Mouse (Mus musculus) spleen, postnatal 10 days (tissue): Measurements from ENCODE around the gene Ttll2.
"Not testable (repeated sequence)": the region's sequence is repeated elsewhere in the genome, so short reads cannot be mapped to it uniquely, and the experiment has no call there.

ENCODE experiments used
- DNase-seq, 2 experiments: peaks; one replicate each; pipeline ENCODE4 v3.0.0; 2021 to 2022; ENCODE audit warnings: low spot score in 2 of 2

The Ttll2 gene

DNA sequence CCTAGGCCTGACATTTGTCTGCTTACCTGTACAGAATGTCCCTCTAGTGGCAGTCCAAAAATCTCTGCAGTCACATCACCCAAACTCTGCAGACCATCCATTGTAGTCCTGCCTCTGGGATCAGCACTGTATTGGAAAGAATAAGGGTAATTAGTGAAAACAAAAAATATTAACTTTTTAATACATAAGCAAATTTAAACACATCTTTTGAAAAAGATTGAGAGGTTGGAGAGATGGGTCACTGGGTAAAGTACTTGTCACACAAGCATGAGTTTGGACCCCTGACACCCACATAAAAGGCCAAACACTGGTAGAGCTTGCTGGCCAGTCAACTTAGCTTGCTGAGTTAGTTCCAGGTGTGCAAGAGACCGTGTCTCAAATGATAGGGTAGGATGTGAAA lies at the start of gene Ttll2:
TSS of gene Ttll2 (minus strand) at position 101 of the 400 bp plus-strand sequence.
- not testable (repeated sequence) for DNase-seq

GRCm38 (mm10) chr17:7399770-7400169 lies 47.3 kb upstream of the Ttll2 start:
- not testable (repeated sequence) for DNase-seq

DNA sequence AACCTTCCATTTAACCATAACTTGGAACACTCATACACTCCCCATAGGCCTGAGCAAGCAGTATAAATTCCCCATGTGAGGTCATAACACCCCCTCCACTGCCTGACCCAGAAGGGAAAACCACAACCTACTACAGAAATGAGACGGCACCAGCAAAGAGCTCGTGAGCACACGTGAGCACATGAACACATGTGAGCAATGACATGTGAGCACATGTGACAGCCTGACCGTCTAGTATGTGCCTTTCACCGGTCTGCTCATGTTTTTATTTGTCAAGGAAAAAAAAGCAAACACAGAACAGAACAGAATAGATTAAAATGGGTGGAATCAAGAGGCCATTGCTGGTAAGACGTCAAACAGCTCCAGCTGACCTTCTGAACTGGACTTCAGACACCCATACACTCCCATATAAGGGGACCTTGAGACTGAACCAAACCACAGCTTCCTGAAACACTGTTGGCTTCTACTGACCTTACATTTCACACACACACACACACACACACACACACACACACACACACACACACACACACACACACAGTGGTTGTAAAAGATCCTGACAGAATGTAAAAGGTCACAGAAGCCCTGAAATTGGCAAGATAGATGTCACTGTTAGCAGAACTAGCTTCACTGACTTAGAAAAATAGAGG lies 45.8 kb upstream of the Ttll2 start:
- DNase-seq = not testable (repeated sequence)

GRCm38 (mm10) chr17:7397079-7397478 lies 44.6 kb upstream of the Ttll2 start:
- DNase-seq = not testable (repeated sequence)

GRCm38 (mm10) chr17:7396288-7396687 lies 43.8 kb upstream of the Ttll2 start:
- not testable (repeated sequence) for DNase-seq

- not testable (repeated sequence) for DNase-seq
These were observed 43.2 kb upstream of the Ttll2 start for GRCm38 (mm10) chr17:7395671-7396070.

- not testable (repeated sequence) for DNase-seq
These were observed 42.6 kb upstream of the Ttll2 start for GRCm38 (mm10) chr17:7395116-7395515.

- DNase-seq = not testable (repeated sequence)
These were observed 37.4 kb upstream of the Ttll2 start for GRCm38 (mm10) chr17:7389898-7390297.

GRCm38 (mm10) chr17:7388958-7389356 lies 36.5 kb upstream of the Ttll2 start:
- not testable (repeated sequence) for DNase-seq

DNA sequence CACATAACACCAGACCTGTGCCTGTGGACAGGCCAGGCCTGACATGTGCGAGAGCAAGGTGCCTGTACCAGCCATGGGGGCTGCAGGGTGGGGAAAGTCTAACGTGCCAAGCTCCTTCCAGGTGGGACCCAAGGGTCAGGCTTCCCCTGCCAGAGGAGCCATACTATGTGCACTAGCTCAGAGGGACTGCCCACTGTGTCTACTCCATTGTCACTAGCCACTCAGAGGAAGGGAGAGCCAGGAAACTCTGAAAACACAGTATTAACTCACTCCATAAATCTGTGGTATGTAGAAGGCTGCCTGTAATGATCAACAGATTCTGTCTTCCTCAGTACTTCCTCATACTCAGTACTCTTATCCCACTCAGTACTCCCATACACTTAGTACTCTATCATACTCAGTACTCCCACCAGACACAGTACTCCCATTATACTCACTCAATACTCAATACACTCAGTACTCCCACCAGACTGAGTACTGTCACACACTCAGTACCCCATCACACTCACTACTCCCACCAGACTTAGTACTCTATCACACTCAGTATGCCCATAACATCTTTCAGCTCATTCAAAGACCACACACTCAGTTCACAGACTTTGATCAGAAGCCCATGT lies 36.0 kb upstream of the Ttll2 start:
- not testable (repeated sequence) for DNase-seq

DNA sequence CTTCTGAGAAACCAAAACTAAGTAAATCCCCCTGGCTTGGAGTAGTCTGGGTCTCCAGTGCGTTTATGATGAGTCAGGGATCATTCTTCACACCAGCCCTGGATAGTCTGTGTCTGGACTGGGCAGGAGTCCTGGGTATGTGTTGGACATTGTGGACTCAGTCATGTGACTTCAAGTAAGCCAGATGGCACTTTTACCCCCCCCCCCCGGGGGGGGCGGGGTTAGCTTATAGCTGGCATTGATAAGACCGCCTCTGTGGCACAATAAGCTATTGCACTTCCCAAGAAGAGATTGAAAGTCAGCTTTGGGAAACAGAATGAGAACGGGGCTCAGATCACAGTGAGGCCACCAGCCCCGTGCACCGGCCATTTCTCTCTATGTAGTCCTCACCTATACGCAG lies 33.5 kb upstream of the Ttll2 start:
- not testable (repeated sequence) for DNase-seq

DNA sequence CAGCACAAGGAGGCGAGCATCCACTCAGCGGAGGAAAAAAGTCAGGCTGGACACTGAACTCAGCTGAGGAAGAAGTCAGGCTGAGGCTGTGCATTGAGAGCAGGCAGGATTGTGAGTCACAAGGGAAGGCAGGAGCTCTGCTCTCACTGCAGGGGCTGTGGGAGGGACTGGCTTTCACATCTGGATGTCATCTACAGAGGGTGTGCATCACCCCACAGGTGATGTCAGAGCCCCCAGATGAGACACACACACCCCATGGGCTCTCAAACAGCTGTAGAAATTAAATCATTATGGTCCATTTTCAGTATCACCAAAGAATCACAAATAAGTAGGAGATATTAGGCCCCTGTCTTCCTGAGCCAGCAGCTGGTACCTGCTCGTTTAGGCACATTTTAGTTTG lies 32.9 kb upstream of the Ttll2 start, which contains the start of gene Unc93a2:
TSS of gene Unc93a2 (minus strand) at position 101 of the 400 bp plus-strand sequence.
- not testable (repeated sequence) for DNase-seq

DNA sequence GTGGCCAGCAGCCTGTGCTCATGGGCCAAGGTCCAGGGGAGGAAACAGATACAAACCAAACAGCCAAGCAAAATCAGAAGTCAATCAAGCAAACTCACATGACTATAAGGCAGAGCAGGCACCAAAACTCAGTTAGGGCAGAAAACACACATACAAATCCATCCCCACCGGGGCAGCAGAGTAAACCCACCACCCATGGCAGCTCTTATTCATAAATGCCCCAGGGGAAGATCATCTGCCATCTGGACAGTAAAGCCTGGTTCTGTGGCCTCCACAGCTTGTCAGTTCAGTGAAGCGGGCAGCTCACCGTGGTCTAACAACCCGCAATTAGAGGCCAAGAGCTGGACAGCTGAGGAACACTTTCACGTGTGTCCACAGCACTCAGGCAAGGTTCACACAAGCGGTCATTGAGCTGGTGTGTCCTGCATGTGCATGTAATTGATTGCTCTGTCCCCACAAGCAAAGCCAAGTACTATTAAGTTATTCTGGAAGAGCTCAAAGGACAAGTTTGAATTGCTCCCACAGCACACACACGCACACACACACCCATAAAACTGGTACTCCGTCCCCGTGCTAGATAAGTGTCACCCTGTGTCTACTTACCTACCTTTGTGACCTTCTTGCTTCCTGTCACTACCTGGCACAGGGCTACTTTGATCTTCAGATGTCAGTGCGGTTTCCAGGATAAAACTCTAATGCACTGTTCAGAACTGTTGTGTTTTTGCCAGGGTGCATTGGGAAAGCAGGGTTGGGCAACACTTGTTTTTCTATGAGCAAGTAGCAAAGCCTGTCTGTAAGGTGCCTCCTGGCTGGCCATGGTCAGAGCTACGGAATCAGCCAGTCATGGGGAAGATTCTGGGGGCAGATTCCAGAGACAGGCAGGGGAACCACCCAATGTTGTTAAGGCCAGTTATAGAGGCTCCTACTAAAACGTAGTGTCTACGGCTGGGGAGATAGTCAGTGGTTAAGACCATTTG lies 31.0 kb upstream of the Ttll2 start:
- DNase-seq = not testable (repeated sequence)

DNA sequence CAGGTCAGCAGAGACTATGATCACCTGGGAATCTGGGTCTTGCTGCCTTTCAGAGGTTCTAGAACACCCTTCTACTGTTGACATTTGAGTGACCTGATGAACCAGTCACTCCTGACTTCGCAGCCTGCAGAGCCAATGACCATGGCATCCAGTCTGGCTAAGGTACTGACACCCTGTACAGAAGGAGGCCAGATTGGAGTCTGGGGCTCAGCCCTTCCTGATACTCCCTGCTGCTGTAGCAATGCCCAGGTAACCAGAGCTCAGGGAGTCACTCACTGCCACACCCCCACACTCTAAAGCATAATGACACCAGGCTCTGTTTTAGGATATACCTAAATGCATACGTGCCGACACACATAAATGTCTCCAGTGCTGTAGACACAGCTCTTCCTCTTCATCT lies 30.2 kb upstream of the Ttll2 start:
- not testable (repeated sequence) for DNase-seq

- not testable (repeated sequence) for DNase-seq
These were observed 25.4 kb upstream of the Ttll2 start for GRCm38 (mm10) chr17:7377907-7378306.

GRCm38 (mm10) chr17:7376951-7377700 lies 24.6 kb upstream of the Ttll2 start:
- not testable (repeated sequence) for DNase-seq

GRCm38 (mm10) chr17:7371879-7372278 lies 19.4 kb upstream of the Ttll2 start, which contains the start of gene Gm49630:
Gm49630 (minus strand) TSS chr17:7371979.
- not testable (repeated sequence) for DNase-seq

GRCm38 (mm10) chr17:7369401-7369800 lies 16.9 kb upstream of the Ttll2 start:
- not testable (repeated sequence) for DNase-seq

GRCm38 (mm10) chr17:7366676-7367374 lies 14.3 kb upstream of the Ttll2 start:
- not testable (repeated sequence) for DNase-seq

- not testable (repeated sequence) for DNase-seq
These were observed 13.8 kb upstream of the Ttll2 start for GRCm38 (mm10) chr17:7366265-7366664.
